Mouse (Mus musculus): ENCODE results near the gene Gbp2. TPM values are rescaled to one million over a fixed set of nuclear protein-coding genes. Genes with fewer than 3 reads are reported as not detected.
"Not testable (repeated sequence)": the region's sequence is repeated elsewhere in the genome, so short reads cannot be mapped to it uniquely, and the experiment has no call there.

The Gbp2 gene
- 1 to 10 TPM; 7.3 to 9.5 TPM for total RNA-seq (2021)

GRCm38 (mm10) chr3:142620111-142620955 lies at the start of gene Gbp2:
Gene Gbp2, plus strand, starts transcription at chr3:142620602.
- intact Hi-C loops (cut with DNase I) = no loop called here
- DNase-seq = peak; percentile 54 to 62

- intact Hi-C loops (cut with DNase I) = no loop called here
- no peak for DNase-seq
These were observed 49.7 kb upstream of the Gbp2 start for GRCm38 (mm10) chr3:142570738-142571137.

- intact Hi-C loops (cut with DNase I) = no loop called here
- no peak for DNase-seq
These were observed 43.3 kb upstream of the Gbp2 start for GRCm38 (mm10) chr3:142577108-142577507.

- intact Hi-C loops (cut with DNase I) = no loop called here
- DNase-seq = no peak
These were observed 42.1 kb upstream of the Gbp2 start for GRCm38 (mm10) chr3:142578342-142578741.

- intact Hi-C loops (cut with DNase I) = no loop called here
- no peak for DNase-seq
These were observed 37.3 kb upstream of the Gbp2 start for GRCm38 (mm10) chr3:142583067-142583466.

GRCm38 (mm10) chr3:142587386-142587785 lies 33.0 kb upstream of the Gbp2 start:
- DNase-seq = peak in 1 of 2 experiments; percentile 4

GRCm38 (mm10) chr3:142588888-142589287 lies 31.5 kb upstream of the Gbp2 start:
- intact Hi-C loops (cut with DNase I) = no loop called here
- DNase-seq = peak; percentile 9 to 23

More at GRCm38 (mm10) chr3:142587386-142587785, 33.0 kb upstream of the Gbp2 start:
- intact Hi-C loops (cut with DNase I) = no loop called here

GRCm38 (mm10) chr3:142590431-142591067 lies 29.9 kb upstream of the Gbp2 start:
- DNase-seq = no peak
- intact Hi-C loops (cut with DNase I) = no loop called here

GRCm38 (mm10) chr3:142594547-142594946 lies 25.9 kb upstream of the Gbp2 start, which contains the start of gene Gbp2b:
Gene Gbp2b, plus strand, starts transcription at chr3:142594847.
- DNase-seq = no peak
- intact Hi-C loops (cut with DNase I) = no loop called here

- intact Hi-C loops (cut with DNase I) = no loop called here
- no peak for DNase-seq
These were observed 22.5 kb upstream of the Gbp2 start for GRCm38 (mm10) chr3:142597923-142598322.

GRCm38 (mm10) chr3:142601675-142602074 lies 18.7 kb upstream of the Gbp2 start:
- intact Hi-C loops (cut with DNase I) = no loop called here
- DNase-seq = no peak

GRCm38 (mm10) chr3:142618658-142619057 lies 1.7 kb upstream of the Gbp2 start:
- intact Hi-C loops (cut with DNase I) = no loop called here
- DNase-seq = no peak

GRCm38 (mm10) chr3:142619606-142620005 lies 796 bp upstream of the Gbp2 start:
- intact Hi-C loops (cut with DNase I) = no loop called here
- DNase-seq = peak in 1 of 2 experiments; percentile 9

- peak in 1 of 2 experiments; percentile 31 for DNase-seq
- intact Hi-C loops (cut with DNase I) = loop anchor here (1.0 kb wide), 2 partner anchors 61 to 128 kb away; partner anchors contain the start of genes Gbp3 and Gbp5
These were observed 657 bp downstream of the Gbp2 start for GRCm38 (mm10) chr3:142620956-142621562.

GRCm38 (mm10) chr3:142630385-142630784 lies 10.0 kb downstream of the Gbp2 start:
- no peak for DNase-seq
- intact Hi-C loops (cut with DNase I) = no loop called here

- intact Hi-C loops (cut with DNase I) = loop anchor here (1.0 kb wide), 1 partner anchor 70 kb away; no protein-coding TSS in a partner anchor
- DNase-seq = peak; percentile 55 to 75
These were observed 19.8 kb downstream of the Gbp2 start for GRCm38 (mm10) chr3:142640201-142640600.

- intact Hi-C loops (cut with DNase I) = loop anchor here (1.0 kb wide), 1 partner anchor 153 kb away; the partner anchor contains the start of gene Gbp5
These were observed 25.5 kb downstream of the Gbp2 start for GRCm38 (mm10) chr3:142645949-142646348.

GRCm38 (mm10) chr3:142647836-142648235 lies 27.4 kb downstream of the Gbp2 start:
- intact Hi-C loops (cut with DNase I) = not testable (repeated sequence)
- DNase-seq = peak in 1 of 2 experiments; percentile 4

More at GRCm38 (mm10) chr3:142645949-142646348, 25.5 kb downstream of the Gbp2 start:
- DNase-seq = peak; percentile 65 to 81

- intact Hi-C loops (cut with DNase I) = no loop called here
- DNase-seq = no peak
These were observed 29.8 kb downstream of the Gbp2 start for GRCm38 (mm10) chr3:142650205-142650604.

GRCm38 (mm10) chr3:142664723-142665122 lies 44.3 kb downstream of the Gbp2 start:
- intact Hi-C loops (cut with DNase I) = no loop called here
- no peak for DNase-seq

- intact Hi-C loops (cut with DNase I) = no loop called here
- DNase-seq = no peak
These were observed 54.2 kb downstream of the Gbp2 start for GRCm38 (mm10) chr3:142674607-142675006.
